Mouse (Mus musculus) bone marrow, adult 2 months (tissue): ENCODE measurements around the gene A130010J15Rik. TPM values are rescaled to one million over a fixed set of nuclear protein-coding genes. Genes with fewer than 3 reads are reported as not detected.

ENCODE experiments used
- H3K27ac ChIP-seq: fragments of 200-500 bp; 2 replicates; pipeline ENCODE4 v1.5.1; 2012; ENCODE audit warnings: low read depth, mild to moderate bottlenecking, control low read depth, inconsistent platforms, low read length; ENCODE audit not compliant: control insufficient read depth, poor library complexity, insufficient read depth
- H3K4me1 ChIP-seq: fragments of 200-500 bp; 2 replicates; pipeline ENCODE4 v1.6.1; 2011; ENCODE audit warnings: low read length; ENCODE audit not compliant: control insufficient read depth, insufficient read depth
- H3K4me3 ChIP-seq: fragments of 200-500 bp; replicated peaks from 2 replicates; pipeline ENCODE3; 2011; ENCODE audit warnings: mild to moderate bottlenecking, low read depth, low read length, control low read depth; ENCODE audit not compliant: control insufficient read depth
- CTCF ChIP-seq: fragments of 200-500 bp; IDR thresholded peaks from 2 replicates; pipeline ENCODE4 v1.5.1; 2011; ENCODE audit warnings: low read length, control low read depth; ENCODE audit not compliant: control insufficient read depth, insufficient read depth
- POLR2A ChIP-seq: fragments of 200-500 bp; IDR thresholded peaks from 2 replicates; pipeline ENCODE4 v1.6.1; 2011; ENCODE audit warnings: low read depth, mild to moderate bottlenecking, control low read depth, low read length, borderline replicate concordance; ENCODE audit not compliant: control insufficient read depth
- WGBS: fragments of 180-500 bp; shearing (Covaris S2); methylation state at CpG from one replicate; pipeline ENCODE4 v1.1.7; 2018; 5-methylcytosine and 5-hydroxymethylcytosine counted together
- polyA plus RNA-seq: library from polyadenylated mRNA; stranded (reverse); fragments of >200 nt; gene quantifications from 2 replicates; pipeline ENCODE4 v1.2.4, GENCODE M21; 2011; ENCODE audit warnings: low replicate concordance; ENCODE audit not compliant: missing spikeins, insufficient read depth, insufficient read length

Gene A130010J15Rik
- 1.8 and 2.8 TPM in 2 replicates for polyA plus RNA-seq

GRCm38 (mm10) chr1:193167746-193168145 lies at the start of gene A130010J15Rik:
TSS of gene A130010J15Rik (plus strand) at chr1:193168046.
- TF ChIP-seq POLR2A (no peak), CTCF (no peak)

GRCm38 (mm10) chr1:193122793-193123192 lies 45.1 kb upstream of the A130010J15Rik start:
- TF ChIP-seq CTCF = no peak
- no peak for TF ChIP-seq POLR2A
- Histone ChIP-seq H3K4me3 (no peak overlapping the region), H3K4me1 (no peaks in the 10 kb centered on the region), H3K27ac (no peak overlapping the region)
- 60% methylated on average over 7 of the region's 7 CpGs for whole genome bisulfite sequencing

More at GRCm38 (mm10) chr1:193167746-193168145, at the start of gene A130010J15Rik:
- no peak within 1 kb of the TSS for H3K27ac ChIP-seq
- 80% methylated on average over 3 of the region's 3 CpGs for WGBS
- H3K4me3 ChIP-seq = no peak within 1 kb of the TSS
- H3K4me1 ChIP-seq = no peaks in the 10 kb centered on the region; the same call in 1 of the 2 replicates

GRCm38 (mm10) chr1:193123290-193123689 lies 44.6 kb upstream of the A130010J15Rik start:
- no peak overlapping the region for H3K27ac ChIP-seq
- H3K4me3 ChIP-seq = no peak overlapping the region
- H3K4me1 ChIP-seq = no peaks in the 10 kb centered on the region; the same call in 1 of the 2 replicates
- TF ChIP-seq POLR2A (no peak), CTCF (no peak)
- WGBS = 91% methylated on average over 6 of the region's 6 CpGs

GRCm38 (mm10) chr1:193125835-193126234 lies 42.0 kb upstream of the A130010J15Rik start:
- H3K4me3 ChIP-seq = no peak overlapping the region
- TF ChIP-seq POLR2A (no peak), CTCF (no peak)
- no peaks in the 10 kb centered on the region; the same call in 1 of the 2 replicates for H3K4me1 ChIP-seq
- 73% methylated on average over 4 of the region's 4 CpGs for WGBS
- H3K27ac ChIP-seq = no peak overlapping the region

- no peak overlapping the region for H3K4me3 ChIP-seq
- WGBS = 79% methylated on average over 6 of the region's 6 CpGs
- H3K4me1 ChIP-seq = no peaks in the 10 kb centered on the region; the same call in 1 of the 2 replicates
- TF ChIP-seq CTCF = no peak
- no peak for TF ChIP-seq POLR2A
- H3K27ac ChIP-seq = no peak overlapping the region
These were observed 39.8 kb upstream of the A130010J15Rik start for GRCm38 (mm10) chr1:193128055-193128454.

GRCm38 (mm10) chr1:193129321-193129720 lies 38.5 kb upstream of the A130010J15Rik start:
- Histone ChIP-seq H3K27ac (no peak overlapping the region), H3K4me1 (no peaks in the 10 kb centered on the region; the same call in 1 of the 2 replicates), H3K4me3 (peak overlapping the region; percentile 86)
- 11% methylated on average over 5 of the region's 5 CpGs for WGBS
- TF ChIP-seq CTCF (no peak), POLR2A (no peak)

- Histone ChIP-seq H3K27ac (peak within 1 kb of the TSS; percentile 31), H3K4me1 (no peaks in the 10 kb centered on the region; the same call in 1 of the 2 replicates), H3K4me3 (peak within 1 kb of the TSS; percentile 86)
- under 1% methylated on average over 61 of the region's 61 CpGs for WGBS
- TF ChIP-seq CTCF = peak; percentile 96
- peak; percentile 70; the same call in 1 of the 2 replicates for TF ChIP-seq POLR2A
These were observed 37.9 kb upstream of the A130010J15Rik start, which contains the start of gene Diexf for GRCm38 (mm10) chr1:193129786-193130455. TSS of gene Diexf (minus strand) at chr1:193130272.

- no peak overlapping the region for H3K27ac ChIP-seq
- TF ChIP-seq POLR2A (no peak), CTCF (no peak)
- H3K4me3 ChIP-seq = peak overlapping the region; percentile 16
- WGBS = 54% methylated on average over 11 of the region's 11 CpGs
- H3K4me1 ChIP-seq = no peaks in the 10 kb centered on the region; the same call in 1 of the 2 replicates
These were observed 37.4 kb upstream of the A130010J15Rik start for GRCm38 (mm10) chr1:193130456-193130825.

- H3K4me1 ChIP-seq = no peaks in the 10 kb centered on the region; the same call in 1 of the 2 replicates
- H3K27ac ChIP-seq = no peak overlapping the region
- H3K4me3 ChIP-seq = no peak overlapping the region
- TF ChIP-seq POLR2A = no peak
- no peak for TF ChIP-seq CTCF
- WGBS = 85% methylated on average over 8 of the region's 8 CpGs
These were observed 37.0 kb upstream of the A130010J15Rik start for GRCm38 (mm10) chr1:193130839-193131238.
